Mouse (Mus musculus): ENCODE measurements around the gene Agpat3. TPM values are rescaled to one million over a fixed set of nuclear protein-coding genes. Genes with fewer than 3 reads are reported as not detected.

Gene Agpat3
- total RNA-seq, 1 experiment, result 52.0 TPM

DNA sequence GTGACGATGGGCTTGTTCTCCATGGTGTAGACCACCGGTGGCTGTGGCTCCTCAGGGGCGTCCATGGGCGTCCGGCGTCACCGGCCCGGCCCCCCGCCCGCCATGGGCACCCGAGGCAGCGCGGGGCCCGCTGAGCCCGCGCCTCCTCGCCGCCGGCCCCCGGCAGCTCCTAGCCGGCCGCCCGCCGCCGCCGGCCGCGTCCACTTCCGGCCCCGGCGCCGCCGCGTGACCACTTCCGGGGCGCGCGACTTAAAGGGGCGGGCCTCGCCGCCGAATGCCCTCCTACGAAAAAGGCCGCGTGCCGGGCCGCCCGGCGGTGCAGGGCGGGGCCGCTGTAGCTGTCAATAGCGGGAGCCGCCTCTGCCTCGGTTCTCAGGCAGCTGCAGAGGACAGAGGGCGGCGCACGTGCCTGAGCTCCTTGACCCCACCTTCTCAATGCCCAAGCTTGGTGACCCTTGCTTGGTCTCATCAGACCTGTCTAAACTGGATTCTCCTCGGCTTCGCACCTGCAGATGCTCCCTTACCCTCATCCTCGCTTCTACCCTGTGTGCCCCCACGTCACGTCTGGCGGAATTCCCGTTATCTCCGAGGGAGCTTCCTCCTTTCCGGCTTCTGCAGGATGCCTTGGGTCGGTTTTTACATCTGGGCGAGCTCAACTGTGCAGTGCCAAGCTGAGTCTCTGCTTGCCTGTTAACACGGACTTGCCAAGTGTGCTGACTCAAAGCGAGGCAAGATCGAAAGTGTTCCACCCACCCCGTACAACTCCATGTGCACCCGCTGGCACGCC lies 107.7 kb downstream of the Agpat3 start, which contains the start of gene Trappc10:
Trappc10 (minus strand) TSS at position 204 of the 787 bp plus-strand sequence.
- peak; percentile 52 for DNase-seq (ENCODE audit: low read depth, low spot score)
- no peak for TF ChIP-seq HCFC1 (IDR thresholded peaks at IDR 0.05; ENCODE audit: borderline replicate concordance, insufficient read depth, low read length)
- TF ChIP-seq ZNF384 (IDR thresholded peaks at IDR 0.05; ENCODE audit: low read depth, low read length), result no peak
- no peak for TF ChIP-seq ZC3H11A (IDR thresholded peaks at IDR 0.05; ENCODE audit: borderline replicate concordance, low read depth, low read length)
- TF ChIP-seq CHD2 (IDR thresholded peaks at IDR 0.05; ENCODE audit: low read depth, low read length), result no peak
- no peak for TF ChIP-seq MAFK (IDR thresholded peaks at IDR 0.05; ENCODE audit: insufficient read depth, low read depth, low read length)
- peak within 1 kb of the TSS; percentile 81 to 90 for H3K4me3 ChIP-seq (ENCODE audit: insufficient read depth in 1 of 2, low read depth in 1 of 2, low read length in 2 of 2, poor library complexity in 1 of 2, severe bottlenecking in 1 of 2)
- in situ Hi-C loops (cut with MboI; ENCODE audit: low sequenced_read_pairs in 2 of 2, unreplicated experiment in 2 of 2), result no loop called here
- no peaks in the 10 kb centered on the region for H3K36me3 ChIP-seq (ENCODE audit: control insufficient read depth, insufficient read depth, low read length, poor library complexity, severe bottlenecking)
- H3K9ac ChIP-seq (ENCODE audit: insufficient read depth, low read depth, low read length, poor library complexity, severe bottlenecking), result peak within 1 kb of the TSS; percentile 82
- peaks cover 0 to 6% of the 10 kb centered on the region in 2 experiments; a peak in 1 of 4 replicates for H3K4me1 ChIP-seq (ENCODE audit: control insufficient read depth in 2 of 2, insufficient read depth in 2 of 2, low read length in 2 of 2, poor library complexity in 1 of 2)
- no peak within 1 kb of the TSS for H3K27ac ChIP-seq (ENCODE audit: insufficient read depth, low read depth, low read length, poor library complexity, severe bottlenecking)
- no peaks in the 10 kb centered on the region for H3K9me3 ChIP-seq (ENCODE audit: control insufficient read depth, insufficient read depth, low read depth, low read length)

DNA sequence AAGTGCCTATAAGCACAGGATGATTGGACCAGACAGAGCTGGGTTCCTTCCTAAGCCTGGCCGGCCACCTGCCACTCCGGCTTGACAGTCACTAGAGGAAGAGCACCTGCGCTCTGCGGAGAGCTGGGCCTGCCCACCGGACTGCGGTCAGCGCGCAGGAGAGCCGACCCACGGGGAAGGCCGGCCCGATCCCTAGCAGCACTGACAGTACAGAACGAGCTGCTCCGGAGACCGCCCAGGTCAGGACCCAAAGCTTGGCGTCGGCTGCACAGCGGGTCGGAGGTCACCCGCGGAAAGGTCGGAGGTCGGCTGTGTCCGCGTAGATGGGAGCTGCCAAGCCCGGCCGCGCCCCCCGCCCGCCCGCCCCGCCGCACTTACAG lies 108.2 kb downstream of the Agpat3 start:
- Histone ChIP-seq H3K27ac (ENCODE audit: insufficient read depth, low read depth, low read length, poor library complexity, severe bottlenecking) (no peak overlapping the region), H3K4me1 (ENCODE audit: control insufficient read depth in 2 of 2, insufficient read depth in 2 of 2, low read length in 2 of 2, poor library complexity in 1 of 2) (peaks cover 0 to 6% of the 10 kb centered on the region in 2 experiments; a peak in 1 of 4 replicates), H3K9me3 (ENCODE audit: control insufficient read depth, insufficient read depth, low read depth, low read length) (no peaks in the 10 kb centered on the region), H3K9ac (ENCODE audit: insufficient read depth, low read depth, low read length, poor library complexity, severe bottlenecking) (peak overlapping the region; percentile 82), H3K36me3 (ENCODE audit: control insufficient read depth, insufficient read depth, low read length, poor library complexity, severe bottlenecking) (no peaks in the 10 kb centered on the region), H3K4me3 (ENCODE audit: insufficient read depth in 1 of 2, low read depth in 1 of 2, low read length in 2 of 2, poor library complexity in 1 of 2, severe bottlenecking in 1 of 2) (peak overlapping the region; percentile 81 to 90)
- in situ Hi-C loops (cut with MboI; ENCODE audit: low sequenced_read_pairs in 2 of 2, unreplicated experiment in 2 of 2), result no loop called here
- TF ChIP-seq ZC3H11A (IDR thresholded peaks at IDR 0.05; ENCODE audit: borderline replicate concordance, low read depth, low read length) (no peak), ZNF384 (IDR thresholded peaks at IDR 0.05; ENCODE audit: low read depth, low read length) (no peak), CHD2 (IDR thresholded peaks at IDR 0.05; ENCODE audit: low read depth, low read length) (no peak), MAFK (IDR thresholded peaks at IDR 0.05; ENCODE audit: insufficient read depth, low read depth, low read length) (no peak), HCFC1 (IDR thresholded peaks at IDR 0.05; ENCODE audit: borderline replicate concordance, insufficient read depth, low read length) (no peak)
- DNase-seq (ENCODE audit: low read depth, low spot score), result no peak

DNA sequence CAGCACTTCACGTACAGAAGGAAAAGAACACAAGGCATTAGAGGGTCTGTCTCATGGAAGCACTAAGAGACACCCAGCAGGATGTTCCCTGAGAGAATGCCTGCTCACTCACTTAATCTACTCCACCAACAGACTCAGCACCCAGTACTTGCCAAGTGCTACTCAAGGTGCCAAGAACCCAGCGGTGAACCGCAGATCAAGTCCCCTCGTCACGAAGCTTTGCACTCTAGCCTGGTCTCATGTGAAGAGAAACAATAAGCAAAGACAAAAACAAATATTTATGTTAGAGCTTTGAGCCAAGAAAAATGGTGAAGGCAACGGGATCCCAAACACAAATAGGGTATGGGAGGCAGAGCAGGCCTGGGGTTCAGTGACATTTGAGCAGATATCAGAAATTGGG lies 113.4 kb downstream of the Agpat3 start:
- H3K4me1 ChIP-seq (ENCODE audit: control insufficient read depth in 2 of 2, insufficient read depth in 2 of 2, low read length in 2 of 2, poor library complexity in 1 of 2), result 0 out of 4 replicates have a peak, but pooled peaks cover 0 to 3% of the 10 kb centered on the region in 2 experiments
- no peak overlapping the region for H3K27ac ChIP-seq (ENCODE audit: insufficient read depth, low read depth, low read length, poor library complexity, severe bottlenecking)
- no peak overlapping the region for H3K4me3 ChIP-seq (ENCODE audit: insufficient read depth in 1 of 2, low read depth in 1 of 2, low read length in 2 of 2, poor library complexity in 1 of 2, severe bottlenecking in 1 of 2)
- H3K36me3 ChIP-seq (ENCODE audit: control insufficient read depth, insufficient read depth, low read length, poor library complexity, severe bottlenecking), result peaks cover 3% of the 10 kb centered on the region; the same call in 1 of the 2 replicates
- no peak overlapping the region for H3K9ac ChIP-seq (ENCODE audit: insufficient read depth, low read depth, low read length, poor library complexity, severe bottlenecking)
- no peak for DNase-seq (ENCODE audit: low read depth, low spot score)
- in situ Hi-C loops (cut with MboI; ENCODE audit: low sequenced_read_pairs in 2 of 2, unreplicated experiment in 2 of 2), result no loop called here
- no peaks in the 10 kb centered on the region for H3K9me3 ChIP-seq (ENCODE audit: control insufficient read depth, insufficient read depth, low read depth, low read length)
- TF ChIP-seq ZNF384 (IDR thresholded peaks at IDR 0.05; ENCODE audit: low read depth, low read length) (no peak), HCFC1 (IDR thresholded peaks at IDR 0.05; ENCODE audit: borderline replicate concordance, insufficient read depth, low read length) (no peak), MAFK (IDR thresholded peaks at IDR 0.05; ENCODE audit: insufficient read depth, low read depth, low read length) (no peak)

- DNase-seq (ENCODE audit: low read depth, low spot score), result no peak
- H3K4me3 ChIP-seq (ENCODE audit: insufficient read depth in 1 of 2, low read depth in 1 of 2, low read length in 2 of 2, poor library complexity in 1 of 2, severe bottlenecking in 1 of 2), result no peak overlapping the region
- no peak overlapping the region for H3K9ac ChIP-seq (ENCODE audit: insufficient read depth, low read depth, low read length, poor library complexity, severe bottlenecking)
- H3K27ac ChIP-seq (ENCODE audit: insufficient read depth, low read depth, low read length, poor library complexity, severe bottlenecking), result no peak overlapping the region
- H3K4me1 ChIP-seq (ENCODE audit: control insufficient read depth in 2 of 2, insufficient read depth in 2 of 2, low read length in 2 of 2, poor library complexity in 1 of 2), result 0 out of 4 replicates have a peak, but pooled peaks cover 0 to 3% of the 10 kb centered on the region in 2 experiments
- no peak for TF ChIP-seq ZC3H11A (IDR thresholded peaks at IDR 0.05; ENCODE audit: borderline replicate concordance, low read depth, low read length)
- no peak for TF ChIP-seq MAFK (IDR thresholded peaks at IDR 0.05; ENCODE audit: insufficient read depth, low read depth, low read length)
- no peak for TF ChIP-seq ZNF384 (IDR thresholded peaks at IDR 0.05; ENCODE audit: low read depth, low read length)
- TF ChIP-seq HCFC1 (IDR thresholded peaks at IDR 0.05; ENCODE audit: borderline replicate concordance, insufficient read depth, low read length), result no peak
- no peak for TF ChIP-seq CHD2 (IDR thresholded peaks at IDR 0.05; ENCODE audit: low read depth, low read length)
- no peaks in the 10 kb centered on the region for H3K9me3 ChIP-seq (ENCODE audit: control insufficient read depth, insufficient read depth, low read depth, low read length)
- peaks cover 3% of the 10 kb centered on the region; the same call in 1 of the 2 replicates for H3K36me3 ChIP-seq (ENCODE audit: control insufficient read depth, insufficient read depth, low read length, poor library complexity, severe bottlenecking)
- in situ Hi-C loops (cut with MboI; ENCODE audit: low sequenced_read_pairs in 2 of 2, unreplicated experiment in 2 of 2), result no loop called here
These were observed 114.0 kb downstream of the Agpat3 start for GRCm38 (mm10) chr10:78238297-78238696.
